Mouse (Mus musculus) gastrocnemius, postnatal 25 days (tissue): ENCODE results near the gene Manf. TPM values are rescaled to one million over a fixed set of nuclear protein-coding genes. Genes with fewer than 3 reads are reported as not detected.

ENCODE experiments used
- total RNA-seq, 2 experiments: library from RNA; stranded (reverse); gene quantifications; 1 replicate in 1 of 2; 2 replicates in 1 of 2; pipeline ENCODE4 v1.2.3; 2021

Gene Manf
- total RNA-seq, 2 experiments from 2014 or later = 54.3 to 55.0 TPM

Other genes with a start within 250 kb of the Manf start
- gene Grm2, start 235.9 kb downstream of the Manf start, total RNA-seq = not detected
- 10 to 100 TPM; 24.3 to 28.8 TPM for gene Tex264, start 206.1 kb downstream of the Manf start, total RNA-seq
- 1 to 10 TPM; 5.7 to 5.8 TPM for gene Rad54l2, start 102.8 kb downstream of the Manf start, total RNA-seq
- gene Dcaf1, start 70.1 kb downstream of the Manf start, total RNA-seq = 10 to 100 TPM; 14.2 to 15.8 TPM
- 1 to 10 TPM; 6.2 to 6.3 TPM for gene Rbm15b, start 4.6 kb downstream of the Manf start, total RNA-seq